Comparison of ENCODE assay signal across 8 mouse cellular contexts in genomic region chr8:44985326-44986288, GRCm38 (mm10). TPM values are rescaled to one million over a fixed set of nuclear protein-coding genes. Genes with fewer than 3 reads are reported as not detected.
A peak's percentile ranks its signal among the peaks of the same experiment; 100 is the strongest.
DNase-seq lines count a peak whose midpoint lies in the region; ATAC-seq lines count a peak whose summit lies in the region.

No protein-coding gene starts in this region.

- H3K4me2 ChIP-seq in heart, embryonic 16.5 days (ENCODE audit: low read depth, low read length): no peak overlapping the region; the same call in 1 of the 2 replicates
- H3K4me2 ChIP-seq in lung, embryonic 16.5 days (ENCODE audit: low read depth, low read length): no peak overlapping the region

- peaks cover 12% of the 10 kb centered on the region for H3K36me3 ChIP-seq in heart, embryonic 16.5 days (ENCODE audit: control insufficient read depth, insufficient read depth)
- H3K36me3 ChIP-seq in lung, embryonic 16.5 days (ENCODE audit: control insufficient read depth, insufficient read depth, low read length): peaks cover 12% of the 10 kb centered on the region

- H3K27ac ChIP-seq in heart, embryonic 16.5 days (ENCODE audit: low read length): peak overlapping the region; percentile 57
- no peak overlapping the region for H3K27ac ChIP-seq in lung, embryonic 16.5 days (ENCODE audit: low read length)

- peak; percentile 50 for DNase-seq in layer of hippocampus, adult 11-12 months (ENCODE audit: low spot score)
- no peak for DNase-seq in layer of hippocampus, postnatal 10 days (ENCODE audit: low spot score in 2 of 2)
- DNase-seq in brain, embryonic 18.5 days (ENCODE audit: low read depth, low spot score): peak; percentile 37
- DNase-seq in telencephalon, adult 2 months (ENCODE audit: low read depth, low spot score): peak; percentile 47
- DNase-seq in thymus, postnatal 10 days (ENCODE audit: low spot score in 2 of 2): no peak
- DNase-seq in adrenal gland, adult 18-20 months (ENCODE audit: low spot score in 2 of 2): no peak

- 0 out of 2 replicates have a peak overlapping the region, but pooled peaks have one; percentile 16 for H3K9ac ChIP-seq in heart, embryonic 16.5 days (ENCODE audit: low read length)
- H3K9ac ChIP-seq in lung, embryonic 16.5 days (ENCODE audit: low read length): no peak overlapping the region

- WGBS in heart, embryonic 16.5 days: 18% methylated on average over 10 of the region's 10 CpGs
- 33% methylated on average over 10 of the region's 10 CpGs for WGBS in lung, embryonic 16.5 days

- ATAC-seq in heart, embryonic 16.5 days (replicated peaks; ENCODE audit: extremely low read depth, insufficient read depth, low FRiP score): no peak; the same call in 1 of the 2 replicates
- peak; percentile 36; the same call in 1 of the 2 replicates for ATAC-seq in lung, embryonic 16.5 days (ENCODE audit: low read depth)

- H3K9me3 ChIP-seq in heart, embryonic 16.5 days (replicated peaks; ENCODE audit: control insufficient read depth, low read length): no peaks in the 10 kb centered on the region
- H3K9me3 ChIP-seq in lung, embryonic 16.5 days (ENCODE audit: control insufficient read depth, low read length): no peaks in the 10 kb centered on the region

- H3K27me3 ChIP-seq in heart, embryonic 16.5 days (ENCODE audit: control insufficient read depth, insufficient read depth, low read length): no peaks in the 10 kb centered on the region
- H3K27me3 ChIP-seq in lung, embryonic 16.5 days (ENCODE audit: control insufficient read depth, insufficient read depth, low read depth, low read length): no peaks in the 10 kb centered on the region

- H3K4me1 ChIP-seq in heart, embryonic 16.5 days (ENCODE audit: control insufficient read depth, insufficient read depth, low read length): peaks cover 34% of the 10 kb centered on the region
- peaks cover 5% of the 10 kb centered on the region for H3K4me1 ChIP-seq in lung, embryonic 16.5 days (replicated peaks; ENCODE audit: control insufficient read depth, insufficient read depth, low read length)

- H3K4me3 ChIP-seq in heart, embryonic 16.5 days (ENCODE audit: low read length): no peak overlapping the region
- H3K4me3 ChIP-seq in lung, embryonic 16.5 days (ENCODE audit: low read length): no peak overlapping the region

RNA-seq across cellular contexts. Expression of gene Fat1, which starts 50.4 kb away (rescaled TPM):
- 10 to 100 TPM; 43.1 to 43.4 TPM for total RNA-seq in layer of hippocampus, postnatal 10 days (2021)
- polyA plus RNA-seq in heart, embryonic 16.5 days (2015; fragmentation: Nextera tagmentation; extraction: Ambion mirVana): 10.4 and 13.8 TPM in 2 replicates
- 16.5 and 18.8 TPM in 2 replicates for polyA plus RNA-seq in lung, embryonic 16.5 days (2015; fragmentation: Nextera tagmentation; extraction: Ambion mirVana)
- 10 to 100 TPM; 40.1 to 46.3 TPM for total RNA-seq in adrenal gland, adult 18-20 months (2021)

Comparison
In these comparisons a context has a peak if more than half of its experiments do, and no peak if none do; other contexts are left out.
1. DNase-seq: peak in layer of hippocampus, adult 11-12 months (single experiment), brain, embryonic 18.5 days (single experiment) and telencephalon, adult 2 months (single experiment); none in layer of hippocampus, postnatal 10 days (0 of 2), thymus, postnatal 10 days (0 of 2) and adrenal gland, adult 18-20 months (0 of 2).